Mouse (Mus musculus): Measurements from ENCODE around the gene Ppp1r18. TPM values are rescaled to one million over a fixed set of nuclear protein-coding genes. Genes with fewer than 3 reads are reported as not detected.

Gene Ppp1r18
- polyA plus RNA-seq, 1 experiment, result 78.4 TPM

GRCm38 (mm10) chr17:35869346-35870067 is 4.1 kb downstream of the Ppp1r18 start:
- under 1% methylated on average over 7 of the region's 7 CpGs for WGBS

GRCm38 (mm10) chr17:35870151-35870883 is 4.9 kb downstream of the Ppp1r18 start:
- Histone ChIP-seq H3K27ac (ENCODE audit: control insufficient read depth, insufficient read depth, low read depth, low read length, poor library complexity) (peak overlapping the region; percentile 94), H3K4me3 (replicated peaks; ENCODE audit: control insufficient read depth, low read depth, low read length) (peak overlapping the region; percentile 83), H3K4me1 (ENCODE audit: control insufficient read depth, insufficient read depth, low read length) (peaks cover 4% of the 10 kb centered on the region)
- TF ChIP-seq CTCF (IDR thresholded peaks at IDR 0.05; ENCODE audit: control insufficient read depth, insufficient read depth, low read length) (no peak), POLR2A (IDR thresholded peaks at IDR 0.05; ENCODE audit: borderline replicate concordance, control insufficient read depth, low read depth, low read length) (no peak)
- WGBS, result 3% methylated on average over 9 of the region's 9 CpGs

More at GRCm38 (mm10) chr17:35869346-35870067, 4.1 kb downstream of the Ppp1r18 start:
- H3K27ac ChIP-seq (ENCODE audit: control insufficient read depth, insufficient read depth, low read depth, low read length, poor library complexity), result peak overlapping the region; percentile 96
- TF ChIP-seq POLR2A (IDR thresholded peaks at IDR 0.05; ENCODE audit: borderline replicate concordance, control insufficient read depth, low read depth, low read length) (no peak), CTCF (IDR thresholded peaks at IDR 0.05; ENCODE audit: control insufficient read depth, insufficient read depth, low read length) (no peak)
- peak overlapping the region; percentile 83 for H3K4me3 ChIP-seq (replicated peaks; ENCODE audit: control insufficient read depth, low read depth, low read length)
- H3K4me1 ChIP-seq (ENCODE audit: control insufficient read depth, insufficient read depth, low read length), result peaks cover 5% of the 10 kb centered on the region

- Histone ChIP-seq H3K27ac (ENCODE audit: control insufficient read depth, insufficient read depth, low read depth, low read length, poor library complexity) (peak overlapping the region; percentile 87), H3K4me3 (replicated peaks; ENCODE audit: control insufficient read depth, low read depth, low read length) (peak overlapping the region; percentile 67), H3K4me1 (ENCODE audit: control insufficient read depth, insufficient read depth, low read length) (peaks cover 4% of the 10 kb centered on the region)
- 24% methylated on average over 8 of the region's 8 CpGs for WGBS
- TF ChIP-seq POLR2A (IDR thresholded peaks at IDR 0.05; ENCODE audit: borderline replicate concordance, control insufficient read depth, low read depth, low read length), result no peak
- peak; percentile 44 for TF ChIP-seq CTCF (IDR thresholded peaks at IDR 0.05; ENCODE audit: control insufficient read depth, insufficient read depth, low read length)
Measured at GRCm38 (mm10) chr17:35870884-35871696, 5.7 kb downstream of the Ppp1r18 start.

GRCm38 (mm10) chr17:35873774-35874519 is 8.6 kb downstream of the Ppp1r18 start:
- no peak overlapping the region; the same call in 1 of the 2 replicates for H3K27ac ChIP-seq (ENCODE audit: control insufficient read depth, insufficient read depth, low read depth, low read length, poor library complexity)
- 24% methylated on average over 21 of the region's 21 CpGs for WGBS

GRCm38 (mm10) chr17:35874721-35875120 is 9.3 kb downstream of the Ppp1r18 start:
- TF ChIP-seq CTCF (IDR thresholded peaks at IDR 0.05; ENCODE audit: control insufficient read depth, insufficient read depth, low read length) (no peak), POLR2A (IDR thresholded peaks at IDR 0.05; ENCODE audit: borderline replicate concordance, control insufficient read depth, low read depth, low read length) (no peak)
- 75% methylated on average over 6 of the region's 6 CpGs for WGBS
- Histone ChIP-seq H3K4me3 (replicated peaks; ENCODE audit: control insufficient read depth, low read depth, low read length) (no peak overlapping the region), H3K4me1 (ENCODE audit: control insufficient read depth, insufficient read depth, low read length) (peaks cover 4% of the 10 kb centered on the region), H3K27ac (ENCODE audit: control insufficient read depth, insufficient read depth, low read depth, low read length, poor library complexity) (no peak overlapping the region)

More at GRCm38 (mm10) chr17:35873774-35874519, 8.6 kb downstream of the Ppp1r18 start:
- peaks cover 4% of the 10 kb centered on the region for H3K4me1 ChIP-seq (ENCODE audit: control insufficient read depth, insufficient read depth, low read length)
- peak; percentile 96 for TF ChIP-seq CTCF (IDR thresholded peaks at IDR 0.05; ENCODE audit: control insufficient read depth, insufficient read depth, low read length)
- TF ChIP-seq POLR2A (IDR thresholded peaks at IDR 0.05; ENCODE audit: borderline replicate concordance, control insufficient read depth, low read depth, low read length), result no peak
- H3K4me3 ChIP-seq (replicated peaks; ENCODE audit: control insufficient read depth, low read depth, low read length), result no peak overlapping the region

GRCm38 (mm10) chr17:35879245-35880057 is 14.1 kb downstream of the Ppp1r18 start, which contains the start of gene Dhx16:
Dhx16 (plus strand) TSS chr17:35879819.
- H3K27ac ChIP-seq (ENCODE audit: control insufficient read depth, insufficient read depth, low read depth, low read length, poor library complexity), result peak within 1 kb of the TSS; percentile 91
- WGBS, result 6% methylated on average over 66 of the region's 66 CpGs
- TF ChIP-seq CTCF (IDR thresholded peaks at IDR 0.05; ENCODE audit: control insufficient read depth, insufficient read depth, low read length) (peak; percentile 89), POLR2A (IDR thresholded peaks at IDR 0.05; ENCODE audit: borderline replicate concordance, control insufficient read depth, low read depth, low read length) (peak; percentile 75; the same call in 1 of the 2 replicates)
- peaks cover 2% of the 10 kb centered on the region; the same call in 1 of the 2 replicates for H3K4me1 ChIP-seq (ENCODE audit: control insufficient read depth, insufficient read depth, low read length)
- H3K4me3 ChIP-seq (replicated peaks; ENCODE audit: control insufficient read depth, low read depth, low read length), result peak within 1 kb of the TSS; percentile 90
